Mouse (Mus musculus) lung, postnatal 10 days (tissue): Measurements from ENCODE around the gene Rhod.

ENCODE experiments used
- DNase-seq: peaks from one replicate; pipeline ENCODE4 v3.0.0; 2021

Gene Rhod

DNA sequence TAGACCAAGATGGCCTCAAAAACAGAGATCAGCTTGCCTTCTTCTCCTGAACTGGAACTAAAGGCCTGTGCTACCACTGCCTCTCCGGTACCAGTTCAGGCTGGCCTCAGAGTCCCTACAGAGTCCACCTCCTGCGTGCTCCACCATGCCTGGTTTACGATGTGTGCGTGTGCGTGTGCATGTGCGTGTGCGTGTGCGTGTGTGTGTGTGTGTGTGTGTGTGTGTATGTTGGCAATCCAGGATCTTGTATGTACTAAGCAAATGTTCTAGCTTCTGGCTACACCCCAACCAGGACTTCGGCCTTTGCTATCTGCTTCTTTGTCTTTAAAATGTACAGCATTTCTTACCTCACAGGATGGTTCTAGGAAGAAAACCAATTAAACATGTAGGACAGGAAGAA, 10.0 kb upstream of the Rhod start:
- no peak for DNase-seq

DNA sequence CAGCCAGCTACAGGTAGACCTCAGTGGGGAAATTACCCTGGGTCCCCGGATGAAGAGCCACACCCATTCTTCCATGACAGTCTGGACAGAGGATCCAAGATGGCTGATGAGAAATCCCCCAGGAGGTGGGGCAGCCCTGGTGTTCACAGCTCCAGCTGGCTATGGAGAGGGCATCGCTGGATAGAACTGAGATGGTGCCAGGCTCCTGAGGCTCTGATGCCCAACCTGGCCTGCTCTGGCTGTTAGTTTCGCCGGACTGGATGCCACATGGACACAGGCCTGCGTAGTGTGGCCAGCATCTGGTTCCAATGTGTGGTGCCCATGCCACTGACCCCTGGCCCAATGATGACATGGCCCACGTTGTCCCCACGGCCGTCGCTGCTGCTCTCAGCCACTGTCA, 8.2 kb upstream of the Rhod start:
- no peak for DNase-seq

DNA sequence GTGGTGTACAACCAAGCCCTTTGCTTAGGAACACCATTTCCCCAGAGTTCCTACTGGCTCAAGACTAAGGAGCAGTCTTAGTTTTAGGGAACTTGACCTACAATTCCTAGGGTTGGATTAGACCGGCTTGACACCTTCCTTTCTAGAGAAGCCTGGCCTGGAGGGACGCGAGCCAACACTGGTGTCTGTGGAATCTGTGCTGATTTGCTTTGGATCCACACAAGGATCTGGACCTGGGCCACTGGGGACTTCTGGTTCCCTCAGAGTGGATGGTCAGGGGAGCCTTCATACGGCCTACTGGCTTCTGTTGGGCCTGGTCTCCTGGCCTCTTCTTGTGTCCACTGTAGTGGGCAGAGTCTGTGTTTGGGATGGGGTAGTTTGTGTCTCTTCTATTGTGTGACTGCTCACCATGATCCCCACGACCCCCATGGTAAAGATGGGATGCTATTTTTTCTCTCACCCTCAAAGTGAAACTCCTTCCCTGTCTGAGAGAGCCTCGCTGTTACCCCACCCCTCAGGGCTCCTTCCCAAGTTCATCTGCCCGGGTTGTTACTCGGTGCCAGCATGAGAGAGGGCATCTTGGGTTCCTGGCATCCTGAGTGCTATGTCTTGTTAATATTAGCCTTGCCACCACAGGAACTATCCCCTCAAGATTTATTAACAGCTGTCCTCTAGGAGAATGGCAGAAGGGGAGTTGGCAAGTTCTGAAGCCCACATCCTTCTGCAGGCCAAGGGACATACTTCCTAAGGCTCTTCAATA, 7.6 kb upstream of the Rhod start:
- DNase-seq = no peak

DNA sequence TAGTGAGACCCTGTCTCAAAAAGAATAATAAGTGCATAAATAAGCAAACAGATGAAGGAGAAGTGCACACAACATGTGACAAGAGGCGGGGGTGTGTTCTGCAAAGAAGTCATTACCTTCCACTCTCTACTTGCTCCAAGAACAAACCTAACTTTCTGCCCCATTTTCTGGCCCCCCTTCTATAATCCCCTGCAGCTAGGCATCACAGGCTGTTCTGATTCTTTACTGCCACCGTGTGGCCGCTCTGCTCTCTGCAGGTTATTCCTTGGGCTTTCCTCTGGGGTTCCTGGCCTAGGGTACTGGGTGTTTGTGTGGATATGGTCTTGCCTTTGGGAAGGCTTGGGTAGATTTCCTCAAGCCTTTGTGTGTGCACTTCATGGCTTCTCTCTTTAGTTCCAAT, 3.2 kb upstream of the Rhod start:
- DNase-seq = peak; percentile 88

DNA sequence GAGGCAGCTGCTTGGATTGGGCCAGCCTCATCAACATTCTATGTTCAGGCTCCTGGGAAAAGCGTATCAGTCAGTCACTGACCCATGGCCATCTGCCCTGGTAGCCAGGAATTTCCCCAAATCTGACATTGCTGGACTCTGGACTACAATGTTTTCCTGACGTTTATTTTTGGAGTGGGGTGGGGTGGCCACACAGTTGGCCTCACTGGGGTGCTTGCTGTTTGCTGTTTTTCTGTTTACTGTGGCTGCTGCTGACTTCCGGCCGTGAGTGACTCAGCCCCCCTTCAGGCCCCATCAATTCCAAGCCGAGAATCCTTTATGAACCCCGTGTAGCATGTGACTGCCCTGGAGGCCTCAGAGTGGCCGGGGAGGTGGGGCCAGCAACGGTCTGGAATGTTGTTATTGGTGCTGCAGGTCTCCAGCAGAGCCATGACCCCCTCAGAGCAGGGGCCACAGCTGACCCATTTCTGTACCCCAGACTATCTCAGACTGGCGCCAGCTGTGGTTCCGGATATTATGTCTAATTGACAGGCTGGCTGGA, 2.5 kb upstream of the Rhod start:
- DNase-seq = peak; percentile 75

DNA sequence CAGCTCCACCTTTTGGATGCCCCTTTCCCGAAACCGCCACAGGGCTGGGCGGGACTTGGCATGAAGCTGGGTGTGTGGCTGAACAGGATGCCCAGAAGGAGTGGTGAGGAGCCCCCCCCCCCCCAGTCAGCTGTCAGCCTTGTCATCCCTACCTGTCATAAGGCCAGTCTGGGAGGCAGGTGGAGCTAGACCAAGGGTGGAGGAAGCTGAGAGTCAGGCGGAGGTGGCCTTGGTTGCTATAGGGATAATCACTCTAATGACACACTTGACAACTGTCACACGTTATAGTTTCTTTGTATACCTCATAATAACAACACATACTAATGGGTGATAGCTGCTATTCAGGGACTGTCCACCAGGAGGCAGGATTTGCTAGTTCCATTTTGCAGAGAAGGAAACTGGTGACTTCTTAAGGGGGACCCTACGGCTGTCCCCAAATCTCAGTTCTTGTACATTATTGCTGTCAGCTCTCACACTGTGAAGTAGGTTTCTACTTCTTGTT, 1.9 kb upstream of the Rhod start:
- peak; percentile 71 for DNase-seq

DNA sequence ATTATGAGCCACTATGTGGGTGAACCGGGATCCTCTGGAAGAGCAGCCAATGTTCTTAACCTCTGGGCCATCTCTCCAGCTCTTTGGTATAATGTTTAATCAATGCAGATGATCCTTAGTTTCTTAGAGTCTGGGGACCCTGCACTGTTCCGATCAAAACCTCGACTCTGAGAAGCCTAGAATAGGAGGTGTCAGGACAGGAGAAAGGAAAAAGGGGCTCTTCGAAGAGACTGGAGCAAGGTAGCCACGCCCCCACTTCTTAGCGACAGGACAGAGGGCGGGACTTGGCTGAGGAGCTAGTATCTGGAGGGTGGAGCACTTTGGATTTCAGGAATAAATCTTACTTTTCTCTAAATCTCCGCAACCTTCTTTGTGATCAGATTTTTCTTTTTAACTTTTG, 990 bp upstream of the Rhod start:
- peak; percentile 78 for DNase-seq

DNA sequence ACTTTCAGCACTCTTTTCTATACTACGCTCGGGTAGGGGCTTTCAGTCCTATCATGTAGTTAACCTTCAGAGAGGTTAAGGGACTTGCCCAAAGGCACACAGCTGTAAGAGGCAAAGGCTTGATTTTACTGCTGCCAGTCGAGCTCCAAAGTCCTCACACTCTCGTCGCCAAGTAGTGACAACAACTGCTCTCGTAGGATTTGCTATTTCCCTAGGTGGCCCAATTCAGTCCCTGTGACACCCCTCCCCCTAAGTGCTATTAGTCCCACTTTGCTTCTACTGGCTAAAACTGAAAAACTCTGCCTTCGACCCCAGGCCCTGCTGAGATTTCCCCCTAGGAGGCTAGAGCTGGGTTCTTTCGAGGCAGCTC, 456 bp downstream of the Rhod start:
- DNase-seq = no peak

DNA sequence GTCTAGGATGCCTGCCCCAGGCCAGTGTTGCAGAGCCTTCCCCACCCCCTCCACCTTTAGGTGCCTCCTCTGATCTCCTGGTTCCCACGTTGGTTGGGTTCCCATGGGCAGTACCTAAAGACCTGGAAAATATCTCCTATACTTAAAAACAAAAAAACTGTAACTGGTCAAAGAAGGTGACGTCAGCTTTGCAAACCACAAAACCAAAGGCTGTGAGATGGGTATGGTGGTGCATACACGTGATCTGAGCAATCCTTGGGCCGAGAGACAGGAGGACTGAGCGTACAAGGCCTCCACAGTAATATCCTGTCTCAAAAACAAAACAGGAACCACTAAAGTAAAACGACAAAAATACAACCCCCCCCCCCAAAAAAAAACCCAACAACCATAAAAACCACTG, 1.3 kb downstream of the Rhod start:
- no peak for DNase-seq

DNA sequence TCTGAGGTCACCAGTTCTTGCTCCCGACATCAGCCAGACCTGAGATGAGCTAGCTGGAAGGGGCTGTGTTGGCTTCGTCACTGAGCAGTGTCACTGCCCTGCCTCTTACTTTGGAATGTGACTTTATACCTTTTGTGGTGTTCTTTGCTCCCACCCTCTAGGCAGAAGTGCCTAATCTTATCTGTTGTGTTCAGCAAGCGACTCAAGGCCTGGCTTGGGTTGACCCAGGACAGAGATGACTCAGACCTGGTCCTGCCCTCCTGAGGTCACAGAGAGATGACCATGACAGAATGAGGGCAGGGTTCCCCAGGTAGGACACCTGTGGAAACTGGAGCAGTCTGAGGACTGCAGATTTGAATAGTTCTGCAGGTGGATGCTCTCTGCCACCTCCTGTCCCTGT, 3.0 kb downstream of the Rhod start:
- DNase-seq = no peak

DNA sequence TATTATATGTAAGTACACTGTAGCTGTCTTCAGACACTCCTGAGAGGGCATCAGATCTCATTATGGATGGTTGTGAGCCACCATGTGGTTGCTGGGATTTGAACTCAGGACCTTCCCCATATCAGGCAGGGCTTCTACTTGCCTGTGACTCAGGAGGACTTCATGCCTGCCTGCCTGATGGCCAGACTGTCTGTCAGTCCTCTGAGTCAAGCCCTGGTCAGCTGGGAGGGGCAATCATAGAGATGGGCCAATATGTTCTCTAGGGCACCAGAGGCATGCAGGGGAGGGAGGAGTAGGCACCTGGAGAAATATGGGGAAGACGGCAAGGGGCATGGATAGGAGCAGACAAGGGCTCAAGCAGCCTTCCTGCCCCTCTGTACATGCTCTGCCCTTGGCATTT, 4.2 kb downstream of the Rhod start:
- DNase-seq = no peak

DNA sequence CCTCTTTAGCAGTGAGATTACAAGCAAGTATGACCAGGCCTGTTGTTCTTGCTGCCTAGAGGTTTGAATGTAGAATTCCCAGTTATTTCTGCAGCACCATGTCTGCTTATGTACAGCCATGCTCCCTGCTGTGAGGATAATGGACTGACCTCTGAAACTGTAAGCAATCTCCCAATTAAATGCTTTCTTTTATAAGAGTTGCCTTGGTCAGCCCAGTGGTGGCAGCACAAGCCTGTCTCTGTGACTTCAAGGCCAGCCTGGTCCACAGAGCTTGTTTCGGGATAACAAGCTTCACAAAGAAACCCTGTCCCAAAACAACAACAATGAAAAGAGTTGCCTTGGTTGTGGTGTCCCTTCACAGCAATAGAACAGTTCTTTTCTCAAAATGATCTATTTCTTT, 5.5 kb downstream of the Rhod start:
- DNase-seq = no peak

DNA sequence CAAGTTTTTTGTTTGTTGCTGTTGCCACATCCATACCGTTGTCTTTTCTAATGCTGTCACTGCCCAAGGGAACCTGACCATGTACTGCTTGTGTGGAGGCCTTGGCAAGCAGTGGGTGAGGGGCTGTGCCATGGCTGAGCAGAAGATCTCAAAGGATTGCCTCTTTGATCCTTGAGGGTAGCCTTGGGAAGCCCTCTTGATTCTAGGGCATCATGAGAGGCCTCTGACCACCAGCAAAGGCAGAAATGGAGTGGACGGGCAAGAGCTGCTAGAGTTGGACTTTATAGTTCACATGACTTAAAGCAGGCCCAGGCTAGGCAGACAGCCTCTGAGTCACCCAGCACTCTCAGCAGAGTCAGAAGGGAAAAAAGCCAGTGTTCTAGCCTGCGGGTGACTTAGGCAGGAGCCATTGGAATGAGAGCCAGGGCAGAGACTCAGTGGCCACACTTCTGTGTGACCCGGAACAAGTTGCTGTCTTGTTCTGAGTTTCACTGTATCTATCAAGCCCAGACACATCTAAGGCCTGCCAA, 9.1 kb downstream of the Rhod start:
- DNase-seq = no peak

DNA sequence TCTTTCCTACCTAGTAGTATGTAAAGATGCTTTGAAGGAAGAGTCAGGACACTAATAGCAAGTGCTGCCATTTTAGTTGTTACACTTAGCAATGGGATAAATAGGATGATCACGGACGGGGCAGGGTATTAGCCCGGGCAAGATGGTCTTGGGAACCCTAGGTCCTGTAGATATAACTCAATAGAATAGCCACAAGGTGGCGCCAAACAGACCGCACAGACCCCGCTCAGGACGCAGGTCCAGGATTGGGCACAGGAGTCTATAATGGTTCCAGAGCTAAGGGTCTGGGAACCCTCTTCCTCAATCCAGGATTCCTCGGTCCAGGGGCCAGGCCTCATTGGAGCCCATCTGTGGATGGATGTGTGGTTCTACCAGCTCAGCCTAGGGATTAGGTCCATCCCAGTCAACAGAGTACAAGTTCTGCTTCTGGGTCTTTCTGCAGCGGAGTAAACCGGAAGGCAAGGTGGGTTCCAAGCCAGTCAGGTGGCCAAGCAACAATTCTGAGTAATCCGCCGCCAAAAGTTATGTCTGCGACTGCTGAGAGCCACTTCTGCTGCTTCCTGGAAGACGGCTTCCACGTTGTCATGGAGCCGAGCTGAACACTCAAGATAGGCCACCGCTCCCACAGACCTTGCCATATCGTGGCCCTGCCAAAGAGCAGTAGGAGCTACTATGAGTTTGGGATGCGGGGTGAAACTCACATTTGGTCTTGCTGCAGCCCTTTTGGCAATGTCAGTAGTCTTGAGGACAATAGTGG, 13.4 kb downstream of the Rhod start:
- peak; percentile 63 for DNase-seq

DNA sequence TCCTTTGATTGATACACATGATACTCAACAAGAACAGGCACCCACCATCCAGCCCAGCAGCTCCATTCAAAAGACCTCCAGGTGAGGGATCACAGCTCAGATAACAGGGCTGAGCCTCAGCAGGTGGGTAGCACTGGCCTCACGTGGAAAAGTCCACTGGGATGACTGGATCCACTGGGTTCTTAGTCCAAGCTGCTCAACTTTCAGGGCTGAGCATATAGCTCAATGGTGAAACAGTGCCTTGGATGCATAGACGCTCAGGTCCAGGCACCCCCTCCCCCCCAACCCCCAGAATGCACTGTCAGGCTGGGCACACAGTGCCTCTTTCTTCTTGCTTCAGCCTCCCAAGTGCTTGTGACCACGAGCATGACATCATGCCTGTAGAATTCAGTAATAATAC, 16.2 kb downstream of the Rhod start:
- no peak for DNase-seq

DNA sequence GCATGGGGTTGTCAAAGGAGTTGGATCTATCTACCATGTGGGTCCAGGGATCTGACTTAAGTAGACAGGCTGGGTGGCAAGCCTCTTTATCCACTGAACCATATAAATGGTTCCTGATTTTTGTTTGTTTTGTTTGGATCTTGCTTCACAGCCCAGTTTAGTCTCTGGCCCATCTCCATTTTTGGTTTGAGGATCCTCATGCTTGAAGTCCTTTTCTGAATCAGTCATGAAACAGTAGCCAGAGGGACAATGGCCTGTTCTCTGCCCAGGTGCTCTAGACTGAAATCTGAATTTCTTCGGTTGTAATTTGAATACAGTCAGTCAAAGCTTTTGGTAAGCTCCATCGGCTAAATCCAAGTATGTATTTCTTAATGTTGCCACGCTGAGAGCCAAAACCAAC, 16.7 kb downstream of the Rhod start:
- DNase-seq = no peak

DNA sequence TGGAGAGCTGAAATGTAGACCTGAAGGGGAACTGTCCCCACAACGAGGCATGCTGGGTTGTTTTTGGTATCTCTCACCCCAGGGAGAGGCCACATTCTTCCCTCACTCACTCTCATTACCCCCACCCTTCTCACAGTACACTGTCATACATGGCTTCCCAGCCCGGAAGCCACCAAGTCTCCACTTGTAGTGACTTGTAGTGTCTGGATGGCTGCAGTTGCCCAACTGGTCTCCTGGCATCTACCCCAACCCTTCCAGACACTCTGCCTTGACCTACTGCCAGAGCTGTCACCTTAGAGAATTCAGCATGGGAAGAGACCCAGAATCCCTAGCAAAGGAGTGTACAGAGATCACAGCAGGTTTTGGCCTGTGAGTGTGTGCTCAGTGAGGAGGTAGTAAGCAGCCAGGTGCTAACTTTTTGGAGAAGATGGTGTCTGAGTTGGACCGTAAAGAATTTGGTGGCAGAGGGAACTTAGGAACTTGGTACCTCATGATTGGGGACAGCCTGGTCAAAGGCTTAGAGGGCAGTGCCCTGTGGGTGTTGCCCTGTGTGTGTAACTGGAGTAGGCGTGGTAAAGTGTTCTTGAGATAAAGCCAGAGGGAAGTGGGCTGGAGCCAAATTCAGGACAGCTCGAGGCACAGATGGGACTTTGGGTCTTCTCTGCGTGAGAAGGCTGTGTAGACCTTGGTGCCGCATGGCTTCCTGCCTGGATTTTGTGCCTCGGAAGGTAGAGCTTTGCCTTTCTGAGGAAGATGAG, 18.9 kb downstream of the Rhod start:
- peak; percentile 40 for DNase-seq

DNA sequence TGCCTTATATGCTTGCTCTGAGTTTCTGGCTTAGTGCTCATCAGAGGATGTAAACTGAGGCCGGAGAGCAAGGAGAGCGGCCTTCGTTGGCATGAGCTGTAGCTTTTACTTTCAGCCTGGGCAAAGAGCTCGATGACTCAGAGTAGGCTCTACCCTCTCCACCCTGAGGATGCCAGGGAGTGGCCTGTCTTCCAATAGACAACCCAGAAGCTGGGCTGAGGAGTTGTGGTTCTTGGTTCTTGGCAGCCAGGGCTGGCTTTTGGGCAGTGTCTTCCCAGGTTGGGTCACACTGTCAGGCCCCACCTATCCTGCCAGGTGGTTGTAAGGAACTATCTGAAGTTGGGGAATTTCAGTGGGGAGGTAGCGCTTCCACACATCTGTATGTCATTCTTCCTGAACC, 19.5 kb downstream of the Rhod start:
- DNase-seq = no peak

DNA sequence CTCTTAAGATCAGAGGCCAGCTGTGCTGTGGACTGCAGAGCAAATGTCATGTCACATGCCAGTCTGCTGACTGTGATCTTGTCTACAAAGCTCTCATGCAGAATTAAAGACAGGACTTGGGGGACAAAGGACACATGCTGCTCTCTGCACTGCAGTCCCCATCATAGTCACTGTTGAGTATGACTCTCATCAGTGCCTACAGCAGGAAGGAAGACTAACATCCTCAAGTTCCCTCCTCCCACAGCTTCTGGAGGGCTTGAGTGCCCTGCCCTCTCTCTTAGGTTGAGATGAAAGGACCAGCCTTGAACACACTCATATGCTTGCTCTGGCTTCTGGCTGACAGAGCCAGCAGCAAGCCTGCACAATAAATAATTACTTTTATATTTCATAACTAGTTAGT, 21.5 kb downstream of the Rhod start:
- DNase-seq = no peak

DNA sequence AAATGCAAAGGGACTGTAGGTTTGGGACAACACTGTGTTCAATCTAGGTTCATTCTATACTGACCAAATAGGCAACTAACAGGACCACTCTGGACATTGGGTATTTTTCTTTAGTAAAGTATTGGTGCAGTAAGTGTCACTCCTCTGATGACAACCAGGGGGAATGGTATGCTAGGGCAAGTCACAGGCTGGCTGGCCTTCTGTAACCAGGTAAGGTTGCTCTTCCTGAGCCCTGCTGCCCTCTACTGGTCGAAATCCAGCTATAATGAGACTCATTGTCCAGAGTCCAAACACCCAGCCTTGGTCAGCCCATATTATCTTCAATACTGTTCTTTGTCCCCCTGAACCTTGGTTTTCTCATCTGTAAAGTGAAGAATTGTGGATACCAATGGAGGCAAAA, 22.0 kb downstream of the Rhod start:
- DNase-seq = peak; percentile 84

DNA sequence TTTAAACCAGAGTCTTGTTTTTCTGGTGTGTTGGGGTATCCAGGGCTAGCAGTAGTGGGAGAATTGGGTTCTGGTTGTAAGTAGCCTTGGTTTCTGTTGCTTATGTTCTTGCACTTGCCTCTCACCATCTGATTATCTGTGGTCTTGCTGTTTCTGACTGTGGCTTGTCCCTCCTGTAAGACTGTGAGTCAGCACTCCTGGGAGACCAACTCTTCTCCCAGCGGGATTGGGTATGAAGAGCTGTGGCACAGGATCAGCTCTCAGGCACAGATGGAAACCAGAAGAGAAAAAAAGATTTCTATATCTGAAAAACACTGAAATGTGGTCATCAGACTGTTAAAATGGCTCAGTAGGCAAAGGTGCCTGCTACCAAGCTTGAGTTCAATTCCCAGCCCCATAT, 24.6 kb downstream of the Rhod start:
- no peak for DNase-seq

DNA sequence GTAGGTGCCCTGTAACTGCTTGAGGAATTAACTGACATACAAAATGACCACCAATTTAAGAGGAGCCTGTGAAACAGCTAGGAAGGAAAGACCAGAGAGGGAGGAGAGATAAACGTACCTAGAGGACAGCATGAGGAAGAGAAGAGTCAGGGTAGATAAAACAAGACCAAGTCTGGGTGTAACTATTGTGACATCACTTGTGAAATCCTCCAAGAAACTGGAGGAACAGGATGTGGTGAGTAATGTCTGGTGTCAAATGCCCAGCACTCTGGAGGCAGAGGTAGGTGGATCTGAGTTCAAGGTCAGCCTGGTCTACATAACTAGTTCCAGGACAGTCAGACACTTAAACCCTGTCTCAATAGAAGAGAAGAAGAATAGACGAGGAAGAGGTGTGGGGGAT, 30.2 kb downstream of the Rhod start:
- no peak for DNase-seq

DNA sequence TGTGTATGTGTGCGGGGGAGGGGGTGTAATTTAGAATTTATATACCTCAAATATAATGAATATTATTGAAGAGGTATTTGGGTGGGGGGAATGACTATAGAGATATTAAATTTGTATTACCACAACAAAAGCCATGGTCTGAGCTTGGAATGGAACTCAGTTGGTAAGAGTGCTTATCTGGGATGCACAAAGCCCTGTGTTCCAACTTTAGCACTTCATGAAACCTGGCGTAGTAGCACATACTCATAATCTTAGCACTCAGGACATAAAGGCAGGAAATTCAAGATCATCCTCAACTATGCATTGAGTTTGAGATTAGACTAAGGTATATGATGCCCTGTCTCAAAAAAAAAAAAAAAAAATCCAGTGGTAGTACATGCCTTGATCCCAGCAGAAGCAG, 34.4 kb downstream of the Rhod start:
- no peak for DNase-seq
